Mouse (Mus musculus) embryonic facial prominence, embryonic 13.5 days (tissue): ENCODE results near the gene Ankmy2. TPM values are rescaled to one million over a fixed set of nuclear protein-coding genes. Genes with fewer than 3 reads are reported as not detected.
"Not testable (repeated sequence)": the region's sequence is repeated elsewhere in the genome, so short reads cannot be mapped to it uniquely, and the experiment has no call there.

Experiments used
- ATAC-seq: fragments of 200-750 bp; cut with Nextera tagmentation; 2 replicates; pipeline ENCODE4 v1.8.0; 2017; ENCODE audit warnings: low read depth; ENCODE audit not compliant: insufficient number of reproducible peaks, insufficient read depth, low FRiP score, low TSS enrichment
- H3K27ac ChIP-seq: fragments of 300-500 bp; sonication (generic); 2 replicates; pipeline ENCODE4 v1.5.1; 2015; ENCODE audit warnings: moderate library complexity, mild to moderate bottlenecking, inconsistent platforms
- H3K27me3 ChIP-seq: fragments of 300-500 bp; sonication (generic); 2 replicates; pipeline ENCODE4 v1.6.1; 2015; ENCODE audit warnings: mild to moderate bottlenecking, inconsistent platforms
- H3K36me3 ChIP-seq: fragments of 300-500 bp; sonication (generic); 2 replicates; pipeline ENCODE4 v1.6.1; 2015; ENCODE audit warnings: mild to moderate bottlenecking, inconsistent platforms
- H3K4me1 ChIP-seq: fragments of 300-500 bp; sonication (generic); 2 replicates; pipeline ENCODE4 v1.6.1; 2015; ENCODE audit warnings: inconsistent platforms
- H3K4me2 ChIP-seq: fragments of 300-500 bp; sonication (generic); 2 replicates; pipeline ENCODE4 v1.6.1; 2015; ENCODE audit warnings: moderate library complexity, mild to moderate bottlenecking, inconsistent platforms
- H3K4me3 ChIP-seq: fragments of 300-500 bp; sonication (generic); 2 replicates; pipeline ENCODE4 v1.5.1; 2015; ENCODE audit warnings: mild to moderate bottlenecking, inconsistent platforms
- H3K9ac ChIP-seq: fragments of 300-500 bp; sonication (generic); 2 replicates; pipeline ENCODE4 v1.6.1; 2015; ENCODE audit warnings: mild to moderate bottlenecking, inconsistent platforms
- H3K9me3 ChIP-seq: fragments of 300-500 bp; sonication (generic); 2 replicates; pipeline ENCODE4 v1.6.1; 2016; ENCODE audit warnings: inconsistent platforms
- WGBS: fragments of 180-500 bp; shearing (Covaris S2); methylation state at CpG from one replicate; pipeline ENCODE4 v1.1.7; 2015; ENCODE audit warnings: mixed read lengths; 5-methylcytosine and 5-hydroxymethylcytosine counted together
- polyA plus RNA-seq: library from polyadenylated mRNA; unstranded; fragments of >200 nt; fragmentation: Nextera tagmentation; extraction: Ambion mirVana; gene quantifications from 2 replicates; pipeline ENCODE4 v1.2.1, GENCODE M21; 2015

Gene Ankmy2
- polyA plus RNA-seq, 1 experiment from 2014 or later = 40.4 TPM

- peak within 1 kb of the TSS; percentile 92 for H3K4me3 ChIP-seq
- WGBS = 2% methylated on average over 26 of the region's 26 CpGs
Measured at GRCm38 (mm10) chr12:36157638-36158308, 859 bp downstream of the Ankmy2 start, which contains the start of gene Bzw2. Bzw2 (minus strand) TSS chr12:36158080.

GRCm38 (mm10) chr12:36164126-36164791, 7.3 kb downstream of the Ankmy2 start:
- ATAC-seq = no peak
- no peak overlapping the region for H3K4me2 ChIP-seq
- H3K4me3 ChIP-seq = no peak overlapping the region
- WGBS = 63% methylated on average over 7 of the region's 7 CpGs
- H3K9ac ChIP-seq = no peak overlapping the region
- H3K4me1 ChIP-seq = peaks cover 18% of the 10 kb centered on the region
- no peaks in the 10 kb centered on the region for H3K27me3 ChIP-seq
- no peaks in the 10 kb centered on the region for H3K9me3 ChIP-seq
- H3K36me3 ChIP-seq = peaks cover 14% of the 10 kb centered on the region
- no peak overlapping the region for H3K27ac ChIP-seq

More at GRCm38 (mm10) chr12:36157638-36158308, 859 bp downstream of the Ankmy2 start, which contains the start of gene Bzw2:
- peak within 1 kb of the TSS; percentile 80 for H3K4me2 ChIP-seq
- H3K27me3 ChIP-seq = no peaks in the 10 kb centered on the region
- peak within 1 kb of the TSS; percentile 93 for H3K27ac ChIP-seq
- peak within 1 kb of the TSS; percentile 89 for H3K9ac ChIP-seq
- no peaks in the 10 kb centered on the region for H3K9me3 ChIP-seq
- 0 out of 2 replicates have a peak, but pooled peaks cover 6% of the 10 kb centered on the region for H3K36me3 ChIP-seq
- H3K4me1 ChIP-seq = peaks cover 28% of the 10 kb centered on the region
- ATAC-seq = 0 out of 2 replicates have a peak, but pooled peaks have one; percentile 39

GRCm38 (mm10) chr12:36165299-36165698, 8.4 kb downstream of the Ankmy2 start:
- H3K4me3 ChIP-seq = no peak overlapping the region
- H3K4me2 ChIP-seq = no peak overlapping the region
- no peaks in the 10 kb centered on the region for H3K27me3 ChIP-seq
- H3K9ac ChIP-seq = no peak overlapping the region
- H3K9me3 ChIP-seq = no peaks in the 10 kb centered on the region
- WGBS = 31% methylated on average over 1 of the region's 1 CpGs
- peaks cover 19% of the 10 kb centered on the region for H3K36me3 ChIP-seq
- H3K4me1 ChIP-seq = peaks cover 18% of the 10 kb centered on the region
- ATAC-seq = no peak
- H3K27ac ChIP-seq = no peak overlapping the region

GRCm38 (mm10) chr12:36177227-36177626, 20.3 kb downstream of the Ankmy2 start:
- no peak overlapping the region for H3K4me2 ChIP-seq
- peaks cover 67% of the 10 kb centered on the region for H3K36me3 ChIP-seq
- no peak overlapping the region for H3K4me3 ChIP-seq
- ATAC-seq = no peak
- no peaks in the 10 kb centered on the region for H3K27me3 ChIP-seq
- no peak overlapping the region for H3K27ac ChIP-seq
- H3K9me3 ChIP-seq = no peaks in the 10 kb centered on the region
- H3K4me1 ChIP-seq = no peaks in the 10 kb centered on the region
- WGBS = 97% methylated on average over 5 of the region's 5 CpGs
- H3K9ac ChIP-seq = no peak overlapping the region

GRCm38 (mm10) chr12:36182570-36182969, 25.7 kb downstream of the Ankmy2 start:
- no peak overlapping the region for H3K4me3 ChIP-seq
- no peaks in the 10 kb centered on the region for H3K27me3 ChIP-seq
- peaks cover 60% of the 10 kb centered on the region for H3K36me3 ChIP-seq
- no peak for ATAC-seq
- H3K9ac ChIP-seq = no peak overlapping the region
- no peak overlapping the region for H3K4me2 ChIP-seq
- no peak overlapping the region for H3K27ac ChIP-seq
- no peaks in the 10 kb centered on the region for H3K4me1 ChIP-seq
- no peaks in the 10 kb centered on the region for H3K9me3 ChIP-seq
- WGBS = 80% methylated on average over 6 of the region's 6 CpGs

- ATAC-seq = no peak
- 70% methylated on average over 6 of the region's 6 CpGs for WGBS
Measured at GRCm38 (mm10) chr12:36187081-36187480, 30.2 kb downstream of the Ankmy2 start.

GRCm38 (mm10) chr12:36189610-36190009, 32.7 kb downstream of the Ankmy2 start:
- H3K36me3 ChIP-seq = peaks cover 81% of the 10 kb centered on the region
- no peak overlapping the region for H3K4me2 ChIP-seq
- H3K4me3 ChIP-seq = no peak overlapping the region
- no peak overlapping the region for H3K9ac ChIP-seq
- H3K9me3 ChIP-seq = no peaks in the 10 kb centered on the region
- H3K27ac ChIP-seq = no peak overlapping the region
- H3K27me3 ChIP-seq = no peaks in the 10 kb centered on the region
- H3K4me1 ChIP-seq = no peaks in the 10 kb centered on the region
- no peak for ATAC-seq
- WGBS = 96% methylated on average over 3 of the region's 3 CpGs

More at GRCm38 (mm10) chr12:36187081-36187480, 30.2 kb downstream of the Ankmy2 start:
- Histone ChIP-seq H3K27ac (no peak overlapping the region), H3K36me3 (peaks cover 80% of the 10 kb centered on the region), H3K4me3 (no peak overlapping the region), H3K4me2 (no peak overlapping the region), H3K9me3 (no peaks in the 10 kb centered on the region), H3K27me3 (no peaks in the 10 kb centered on the region), H3K9ac (no peak overlapping the region), H3K4me1 (no peaks in the 10 kb centered on the region)

- ATAC-seq = no peak
- no peaks in the 10 kb centered on the region for H3K4me1 ChIP-seq
- peaks cover 88% of the 10 kb centered on the region for H3K36me3 ChIP-seq
- H3K4me3 ChIP-seq = no peak overlapping the region
- no peak overlapping the region for H3K27ac ChIP-seq
- 96% methylated on average over 5 of the region's 5 CpGs for WGBS
- no peaks in the 10 kb centered on the region for H3K27me3 ChIP-seq
- no peak overlapping the region for H3K9ac ChIP-seq
- H3K4me2 ChIP-seq = no peak overlapping the region
- no peaks in the 10 kb centered on the region for H3K9me3 ChIP-seq
Measured at GRCm38 (mm10) chr12:36190343-36190742, 33.4 kb downstream of the Ankmy2 start.

GRCm38 (mm10) chr12:36194976-36195375, 38.1 kb downstream of the Ankmy2 start:
- 93% methylated on average over 7 of the region's 7 CpGs for WGBS
- no peaks in the 10 kb centered on the region for H3K27me3 ChIP-seq
- H3K4me2 ChIP-seq = no peak overlapping the region
- no peak overlapping the region for H3K4me3 ChIP-seq
- no peak overlapping the region for H3K27ac ChIP-seq
- no peak overlapping the region for H3K9ac ChIP-seq
- peaks cover 19% of the 10 kb centered on the region for H3K9me3 ChIP-seq
- H3K36me3 ChIP-seq = peaks cover 82% of the 10 kb centered on the region
- H3K4me1 ChIP-seq = no peaks in the 10 kb centered on the region
- no peak for ATAC-seq

- not testable (repeated sequence) for H3K36me3 ChIP-seq, H3K4me1 ChIP-seq, H3K27me3 ChIP-seq, H3K27ac ChIP-seq, H3K9ac ChIP-seq, ATAC-seq, H3K4me3 ChIP-seq, H3K4me2 ChIP-seq, H3K9me3 ChIP-seq
- WGBS = 55% methylated on average over 5 of the region's 5 CpGs
Measured at GRCm38 (mm10) chr12:36205579-36206119, 48.7 kb downstream of the Ankmy2 start.

- ATAC-seq = no peak
- 69% methylated on average over 9 of the region's 9 CpGs for WGBS
- H3K27me3 ChIP-seq = no peaks in the 10 kb centered on the region
- no peaks in the 10 kb centered on the region for H3K9me3 ChIP-seq
- no peak overlapping the region for H3K27ac ChIP-seq
- no peak overlapping the region for H3K4me2 ChIP-seq
- H3K36me3 ChIP-seq = no peaks in the 10 kb centered on the region
- H3K4me1 ChIP-seq = peaks cover 3% of the 10 kb centered on the region; the same call in 1 of the 2 replicates
- no peak overlapping the region for H3K9ac ChIP-seq
- no peak overlapping the region for H3K4me3 ChIP-seq
Measured at GRCm38 (mm10) chr12:36207072-36207799, 50.3 kb downstream of the Ankmy2 start.
